Mouse (Mus musculus) liver, embryonic 11.5 days (tissue): ENCODE measurements around the gene Hist2h2ab. TPM values are rescaled to one million over a fixed set of nuclear protein-coding genes. Genes with fewer than 3 reads are reported as not detected.
A peak's percentile ranks its signal among the peaks of the same experiment; 100 is the strongest.
"Not testable (repeated sequence)": the region's sequence is repeated elsewhere in the genome, so short reads cannot be mapped to it uniquely, and the experiment has no call there.

ENCODE experiments used
- ATAC-seq: fragments of 200-750 bp; cut with Nextera tagmentation; replicated peaks from 2 replicates; pipeline ENCODE4 v1.8.0; 2017; ENCODE audit warnings: moderate number of reproducible peaks, mild to moderate bottlenecking, moderate TSS enrichment, moderate library complexity; ENCODE audit not compliant: low FRiP score
- DNase-seq: peaks from one replicate; pipeline ENCODE4 v3.0.0-alpha.2; 2017; ENCODE audit warnings: low spot score
- H3K27ac ChIP-seq: fragments of 300-500 bp; sonication (generic); 2 replicates; pipeline ENCODE4 v1.5.1; 2014; ENCODE audit warnings: mild to moderate bottlenecking, low read depth, low read length, control low read depth
- H3K27me3 ChIP-seq: fragments of 300-500 bp; sonication (generic); replicated peaks from 2 replicates; pipeline ENCODE4 v1.6.1; 2014; ENCODE audit warnings: low read length, mixed read lengths; ENCODE audit not compliant: control insufficient read depth, insufficient read depth
- H3K36me3 ChIP-seq: fragments of 300-500 bp; sonication (generic); 2 replicates; pipeline ENCODE4 v1.6.1; 2014; ENCODE audit warnings: mild to moderate bottlenecking, low read length, moderate library complexity, mixed read lengths; ENCODE audit not compliant: control insufficient read depth, insufficient read depth
- H3K4me1 ChIP-seq: fragments of 300-500 bp; sonication (generic); replicated peaks from 2 replicates; pipeline ENCODE4 v1.6.1; 2014; ENCODE audit warnings: low read length, mixed read lengths; ENCODE audit not compliant: control insufficient read depth, insufficient read depth
- H3K4me2 ChIP-seq: fragments of 300-500 bp; sonication (generic); 2 replicates; pipeline ENCODE4 v1.6.1; 2014; ENCODE audit warnings: mild to moderate bottlenecking, control low read depth, moderate library complexity
- H3K4me3 ChIP-seq: fragments of 300-500 bp; sonication (generic); 2 replicates; pipeline ENCODE4 v1.5.1; 2014; ENCODE audit warnings: low read depth, low read length, control low read depth
- H3K9ac ChIP-seq: fragments of 300-500 bp; sonication (generic); 2 replicates; pipeline ENCODE4 v1.6.1; 2014; ENCODE audit warnings: low read depth, low read length, control low read depth
- H3K9me3 ChIP-seq: fragments of 300-500 bp; sonication (generic); 2 replicates; pipeline ENCODE4 v1.6.1; 2016; ENCODE audit warnings: low read length, inconsistent platforms, mixed read lengths; ENCODE audit not compliant: control insufficient read depth
- WGBS: fragments of 180-500 bp; shearing (Covaris S2); extraction: QIAGEN DNeasy Blood & Tissue Kit; methylation state at CpG from one replicate; pipeline ENCODE4 v1.1.7; 2014; 5-methylcytosine and 5-hydroxymethylcytosine counted together
- polyA plus RNA-seq: library from polyadenylated mRNA; unstranded; fragments of >200 nt; fragmentation: Nextera tagmentation; extraction: Ambion mirVana; gene quantifications from 2 replicates; pipeline ENCODE4 v1.2.1, GENCODE M21; 2014

Gene Hist2h2ab
- polyA plus RNA-seq, 1 experiment from 2014 or later = 0.92 TPM

DNA sequence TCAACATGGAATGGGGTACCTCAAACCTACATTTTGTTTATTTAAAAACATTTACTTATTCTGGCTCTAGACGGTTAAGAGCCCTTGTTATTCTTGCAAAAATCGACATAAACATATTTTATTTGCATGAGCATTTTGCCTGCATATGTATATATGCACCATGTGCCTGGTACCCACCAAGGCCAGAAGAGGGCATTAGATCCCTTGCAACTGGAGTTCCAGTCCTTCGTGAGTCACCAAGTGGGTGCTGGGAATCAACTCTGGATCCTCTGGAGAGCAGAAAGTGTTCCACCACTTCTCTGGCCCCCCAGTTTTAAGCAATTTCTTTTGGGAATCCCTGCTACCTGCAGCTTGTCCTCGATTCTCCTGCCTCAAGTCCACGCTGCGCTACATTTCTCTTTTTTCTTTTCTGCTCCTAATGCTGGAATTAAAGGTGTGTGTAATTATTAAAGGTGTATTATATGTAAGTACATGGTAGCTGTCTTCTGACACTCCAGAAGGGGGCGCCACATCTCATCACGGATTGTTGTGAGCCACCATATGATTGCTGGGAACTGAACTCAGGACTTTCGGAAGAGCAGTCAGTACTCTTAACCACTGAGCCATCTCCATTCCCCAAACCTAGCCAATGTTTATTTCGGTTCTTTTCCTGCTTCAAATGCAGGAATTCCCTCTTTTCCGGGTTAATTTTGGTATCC, 23.9 kb upstream of the Hist2h2ab start:
- H3K4me1 ChIP-seq = peaks cover 13% of the 10 kb centered on the region
- no peak overlapping the region for H3K9ac ChIP-seq
- peak overlapping the region; percentile 96 for H3K4me2 ChIP-seq
- no peak overlapping the region for H3K27ac ChIP-seq
- no peak overlapping the region for H3K4me3 ChIP-seq
- H3K9me3 ChIP-seq = peaks cover 2% of the 10 kb centered on the region; the same call in 1 of the 2 replicates
- ATAC-seq = no peak
- no peaks in the 10 kb centered on the region for H3K27me3 ChIP-seq
- 0 out of 2 replicates have a peak, but pooled peaks cover 2% of the 10 kb centered on the region for H3K36me3 ChIP-seq
- 84% methylated on average over 11 of the region's 11 CpGs for WGBS
- DNase-seq = no peak

DNA sequence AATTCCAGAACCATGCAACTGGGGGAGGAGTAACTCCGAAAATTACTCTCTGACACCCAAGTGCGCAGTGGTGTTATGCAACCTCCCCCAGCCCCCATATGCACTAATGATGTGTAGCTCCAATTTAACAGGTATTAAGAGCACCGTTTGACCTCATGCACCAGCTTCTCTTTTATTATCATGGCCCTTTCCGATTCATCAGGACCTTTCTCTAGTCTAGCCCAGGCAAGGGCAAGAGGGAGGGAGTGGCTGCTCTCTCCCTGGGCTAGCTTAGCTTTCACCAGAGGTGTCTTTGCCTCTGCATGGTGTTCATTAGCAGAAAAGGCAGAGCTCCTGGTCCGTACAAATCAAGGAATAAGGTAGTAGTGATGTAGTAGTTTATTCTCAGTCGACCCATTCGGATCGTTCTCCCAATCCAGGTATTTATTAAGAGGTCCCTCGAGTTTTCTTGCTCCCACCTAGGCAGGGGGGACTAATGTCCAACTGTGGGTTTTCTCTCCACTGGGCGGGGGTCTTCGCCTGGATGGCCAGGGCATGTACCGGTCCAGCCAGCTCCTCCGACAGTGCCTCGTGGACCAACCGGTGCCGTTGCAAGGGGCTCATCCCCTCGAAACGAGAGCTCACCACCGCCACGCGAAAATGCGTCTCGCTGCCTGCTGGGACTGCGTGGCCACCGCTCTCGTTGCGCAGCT, 23.1 kb upstream of the Hist2h2ab start:
- 15% methylated on average over 27 of the region's 27 CpGs for WGBS
- Histone ChIP-seq H3K9ac (peak overlapping the region; percentile 95), H3K4me2 (peak overlapping the region; percentile 96), H3K27me3 (no peaks in the 10 kb centered on the region), H3K27ac (peak overlapping the region; percentile 90), H3K36me3 (0 out of 2 replicates have a peak, but pooled peaks cover 2% of the 10 kb centered on the region), H3K4me3 (peak overlapping the region; percentile 68), H3K9me3 (peaks cover 2% of the 10 kb centered on the region; the same call in 1 of the 2 replicates), H3K4me1 (peaks cover 13% of the 10 kb centered on the region)
- peak; percentile 51 for DNase-seq
- 0 out of 2 replicates have a peak, but pooled peaks have one; percentile 5 for ATAC-seq

DNA sequence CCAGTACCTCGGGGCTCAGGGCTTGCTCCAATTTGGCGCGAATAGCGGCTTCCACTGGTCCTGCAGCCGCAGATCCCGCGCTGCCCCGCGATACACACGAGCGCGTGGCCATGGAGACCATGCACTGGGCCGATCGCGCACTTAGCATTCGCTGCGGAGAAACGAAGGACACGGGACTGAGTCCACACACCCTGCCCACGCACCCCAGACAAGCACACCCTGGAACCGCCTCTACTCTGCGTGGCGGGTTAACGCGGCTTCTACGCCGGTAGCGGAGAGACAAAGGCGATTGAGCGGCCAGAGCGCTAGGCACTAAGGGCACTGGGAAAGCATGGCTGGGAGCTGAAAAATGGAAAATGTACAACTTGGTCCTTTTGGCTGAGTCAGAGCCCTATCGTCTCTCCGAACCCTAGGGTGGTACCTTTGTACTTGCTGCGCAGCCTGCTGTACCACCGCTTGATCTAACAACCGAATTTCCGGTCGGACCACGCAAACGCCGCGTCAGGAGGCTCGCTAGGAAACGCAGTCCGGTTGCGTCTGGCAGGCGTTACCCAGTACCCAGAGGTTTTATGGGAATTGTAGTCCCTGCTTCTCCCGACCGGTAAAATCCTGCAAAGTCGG, 22.4 kb upstream of the Hist2h2ab start:
- WGBS = under 1% methylated on average over 50 of the region's 50 CpGs

DNA sequence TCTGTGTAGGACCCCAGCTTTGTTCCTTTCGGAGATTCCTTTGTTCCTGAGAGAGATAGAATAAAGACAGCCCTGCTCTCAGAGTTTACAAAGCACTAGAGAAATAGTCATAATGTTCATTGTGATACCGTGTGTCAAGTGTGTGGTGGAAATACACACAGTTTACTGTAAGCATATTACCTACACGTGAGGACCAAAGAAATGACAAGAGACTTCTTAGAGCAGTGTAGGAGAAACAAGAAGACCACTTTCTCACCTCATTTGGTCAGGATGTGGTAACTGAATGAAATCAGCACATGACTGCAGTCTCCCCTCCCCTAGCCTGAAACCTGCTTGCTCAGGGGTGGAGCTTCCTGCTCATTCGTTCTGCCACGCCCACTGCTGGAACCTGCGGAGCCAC, 21.5 kb upstream of the Hist2h2ab start:
- peaks cover 2% of the 10 kb centered on the region; the same call in 1 of the 2 replicates for H3K9me3 ChIP-seq
- peak overlapping the region; percentile 68 for H3K9ac ChIP-seq
- peak; percentile 50 for ATAC-seq
- H3K4me3 ChIP-seq = peak overlapping the region; percentile 68
- peak overlapping the region; percentile 96 for H3K4me2 ChIP-seq
- 0 out of 2 replicates have a peak, but pooled peaks cover 2% of the 10 kb centered on the region for H3K36me3 ChIP-seq
- 4% methylated on average over 6 of the region's 6 CpGs for WGBS
- H3K27ac ChIP-seq = peak overlapping the region; percentile 54
- H3K4me1 ChIP-seq = peaks cover 13% of the 10 kb centered on the region
- DNase-seq = no peak
- H3K27me3 ChIP-seq = no peaks in the 10 kb centered on the region

More for the DNA sequence above, 22.4 kb upstream of the Hist2h2ab start:
- 0 out of 2 replicates have a peak, but pooled peaks cover 2% of the 10 kb centered on the region for H3K36me3 ChIP-seq
- H3K27ac ChIP-seq = peak overlapping the region; percentile 90
- peak; percentile 85 for DNase-seq
- peak overlapping the region; percentile 96 for H3K4me2 ChIP-seq
- peak; percentile 92 for ATAC-seq
- no peaks in the 10 kb centered on the region for H3K27me3 ChIP-seq
- H3K4me1 ChIP-seq = peaks cover 13% of the 10 kb centered on the region
- peak overlapping the region; percentile 95 for H3K9ac ChIP-seq
- H3K4me3 ChIP-seq = peak overlapping the region; percentile 68
- peaks cover 2% of the 10 kb centered on the region; the same call in 1 of the 2 replicates for H3K9me3 ChIP-seq

DNA sequence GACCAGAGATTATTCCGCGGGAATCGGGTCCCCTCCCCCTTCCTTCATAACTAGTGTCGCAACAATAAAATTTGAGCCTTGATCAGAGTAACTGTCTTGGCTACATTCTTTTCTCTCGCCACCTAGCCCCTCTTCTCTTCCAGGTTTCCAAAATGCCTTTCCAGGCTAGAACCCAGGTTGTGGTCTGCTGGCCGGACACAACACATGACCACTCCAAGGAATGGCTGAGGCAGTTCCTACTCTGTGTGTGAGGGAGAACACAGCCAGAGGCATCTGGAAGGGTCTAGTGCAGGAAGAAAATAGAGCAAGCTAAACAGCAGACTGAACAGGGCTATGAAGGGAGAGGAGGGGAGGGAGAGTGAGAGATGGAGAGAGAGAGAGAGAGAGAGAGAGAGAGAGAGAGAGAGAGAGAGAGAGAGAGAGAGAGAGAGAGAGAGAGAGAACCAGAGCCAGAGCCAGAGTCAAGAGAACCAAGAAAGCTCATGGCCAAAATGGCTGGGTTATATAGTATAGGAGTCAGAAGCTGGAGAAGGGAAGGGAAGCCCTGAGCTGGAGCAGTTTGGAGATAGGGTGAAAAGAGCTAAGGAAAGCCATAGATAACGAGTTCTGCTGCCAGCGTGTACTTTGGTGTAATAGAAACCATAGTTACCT, 20.9 kb upstream of the Hist2h2ab start:
- H3K36me3 ChIP-seq, H3K4me3 ChIP-seq, ATAC-seq, H3K27me3 ChIP-seq, H3K9me3 ChIP-seq, H3K27ac ChIP-seq, DNase-seq: not testable (repeated sequence)
- Histone ChIP-seq H3K4me2 (peak overlapping the region; percentile 96), H3K9ac (peak overlapping the region; percentile 30; the same call in 1 of the 2 replicates), H3K4me1 (peaks cover 13% of the 10 kb centered on the region)
- WGBS = 21% methylated on average over 6 of the region's 8 CpGs

DNA sequence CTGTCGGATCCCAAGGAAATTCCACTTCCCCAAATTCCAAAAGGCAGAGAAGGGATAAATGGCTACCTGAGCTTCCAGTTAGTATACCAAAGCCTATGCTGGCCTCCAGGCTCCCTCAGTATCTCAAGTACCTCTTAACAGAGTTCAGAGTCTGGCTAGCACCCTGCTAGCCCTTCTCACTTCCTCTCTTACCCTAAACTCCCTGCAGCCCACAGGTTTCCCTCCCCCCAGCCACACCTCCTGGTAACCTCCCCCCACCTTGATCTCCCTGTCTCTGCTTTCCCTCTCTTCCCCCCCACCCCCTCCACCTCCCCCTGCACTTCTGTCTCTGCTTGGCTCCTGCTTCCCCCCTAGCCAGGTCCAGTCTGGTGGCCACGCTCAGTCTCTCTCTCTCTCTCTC, 19.9 kb upstream of the Hist2h2ab start:
- Histone ChIP-seq H3K4me3 (no peak overlapping the region), H3K4me1 (peaks cover 13% of the 10 kb centered on the region), H3K27me3 (no peaks in the 10 kb centered on the region), H3K36me3 (0 out of 2 replicates have a peak, but pooled peaks cover 2% of the 10 kb centered on the region), H3K4me2 (no peak overlapping the region), H3K9ac (no peak overlapping the region), H3K9me3 (peaks cover 2% of the 10 kb centered on the region; the same call in 1 of the 2 replicates), H3K27ac (no peak overlapping the region)
- DNase-seq (no peak), ATAC-seq (no peak)
- 42% methylated on average over 2 of the region's 2 CpGs for WGBS

DNA sequence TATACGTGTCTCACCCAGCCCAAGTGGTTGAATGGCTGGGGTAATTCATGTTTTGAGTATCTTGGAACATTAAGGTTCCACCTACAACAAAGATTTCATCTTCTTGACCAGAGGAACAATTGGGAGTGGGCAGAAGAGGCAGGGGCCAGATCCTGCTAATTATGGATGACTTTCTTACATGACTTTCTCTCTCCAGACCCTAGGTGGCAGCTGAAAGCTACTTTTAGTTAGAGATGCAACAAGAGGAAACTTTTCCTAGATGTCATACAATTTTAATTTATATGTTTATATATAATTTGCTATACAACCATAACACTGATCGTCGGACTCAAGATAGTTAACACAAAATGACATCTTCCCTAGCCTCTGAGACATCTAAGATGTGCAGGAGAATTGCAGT, 11.8 kb upstream of the Hist2h2ab start:
- Histone ChIP-seq H3K4me3 (no peak overlapping the region), H3K9ac (no peak overlapping the region), H3K27me3 (no peaks in the 10 kb centered on the region), H3K36me3 (no peaks in the 10 kb centered on the region), H3K9me3 (no peaks in the 10 kb centered on the region), H3K27ac (no peak overlapping the region), H3K4me2 (no peak overlapping the region), H3K4me1 (no peaks in the 10 kb centered on the region; the same call in 1 of the 2 replicates)
- WGBS = 80% methylated on average over 3 of the region's 3 CpGs
- DNase-seq = no peak
- ATAC-seq = no peak

DNA sequence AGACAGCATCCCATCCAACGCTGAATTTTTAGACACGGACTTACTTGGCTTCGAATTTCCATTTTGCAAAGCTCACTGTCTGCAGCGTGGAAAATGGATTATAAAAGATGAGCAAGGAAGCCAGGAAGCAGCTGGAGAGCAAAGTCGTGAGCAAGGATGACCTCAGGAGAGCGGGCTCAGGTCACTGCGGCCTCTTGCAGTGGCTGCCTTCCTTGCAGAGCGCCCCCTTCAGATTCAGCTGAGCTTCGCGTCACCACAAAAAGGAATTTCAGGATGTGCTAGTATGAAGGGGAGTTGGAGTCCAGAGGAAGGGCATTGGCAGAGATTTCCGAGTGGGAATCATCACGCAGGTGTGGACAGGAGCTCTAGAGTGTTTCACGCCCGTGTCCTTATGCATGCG, 10.4 kb upstream of the Hist2h2ab start:
- DNase-seq (no peak), ATAC-seq (no peak)
- Histone ChIP-seq H3K27me3 (no peaks in the 10 kb centered on the region), H3K27ac (no peak overlapping the region), H3K9ac (no peak overlapping the region), H3K9me3 (no peaks in the 10 kb centered on the region), H3K36me3 (no peaks in the 10 kb centered on the region), H3K4me3 (no peak overlapping the region), H3K4me2 (no peak overlapping the region), H3K4me1 (no peaks in the 10 kb centered on the region; the same call in 1 of the 2 replicates)
- WGBS = 28% methylated on average over 15 of the region's 15 CpGs
